Mouse (Mus musculus) regulatory T cell (primary cell): ENCODE results near the gene Tmem202.

Experiments
- in situ Hi-C: fragments of 300-600 bp; cut with MboI, MseI; formaldehyde crosslinking; loops from one replicate; pipeline ENCODE4 v1.15.1; 2025; ENCODE audit warnings: high pct_unique_total_duplicates

Tmem202 gene

DNA sequence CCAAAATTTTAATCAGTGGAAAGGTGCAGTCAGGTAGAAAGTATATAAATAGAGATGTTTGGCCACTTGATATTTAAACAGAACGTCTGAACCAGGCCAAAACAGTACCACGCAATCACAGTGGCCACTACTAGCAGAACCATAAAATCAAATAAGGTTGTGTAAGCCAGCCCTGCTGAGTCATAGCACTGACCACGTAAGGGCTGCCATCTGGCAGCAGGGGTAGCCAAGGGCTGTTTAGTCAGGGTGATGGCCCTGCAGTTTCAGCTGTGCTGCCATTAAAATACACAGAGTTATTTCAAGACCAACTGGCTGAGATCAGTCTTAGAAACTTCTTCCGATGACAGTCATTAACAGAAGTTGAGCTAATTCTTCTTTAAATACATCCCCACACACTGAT lies 5.8 kb downstream of the Tmem202 start:
- in situ Hi-C loops: no loop called here

DNA sequence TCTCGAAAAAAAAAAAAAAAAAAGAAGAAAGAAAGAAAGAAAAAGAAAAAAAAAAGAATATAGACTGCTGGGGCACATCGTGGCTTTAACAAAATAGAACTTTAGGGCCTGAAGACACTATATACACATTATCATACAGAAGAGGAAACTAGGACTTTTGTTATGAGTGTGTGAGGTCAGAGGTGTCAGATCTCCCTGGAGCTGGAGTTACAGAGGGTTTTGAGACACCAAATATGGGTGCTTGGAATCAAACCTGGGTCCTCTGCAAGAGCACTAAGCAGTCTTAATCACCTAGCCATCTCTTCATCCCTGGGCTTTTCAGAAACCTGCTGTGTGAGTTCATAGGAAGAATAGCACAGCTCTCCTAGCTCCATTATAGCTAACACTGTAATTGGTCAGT lies 6.2 kb downstream of the Tmem202 start:
- in situ Hi-C loops: no loop called here

- in situ Hi-C loops: no loop called here
These were observed 8.0 kb downstream of the Tmem202 start for GRCm38 (mm10) chr9:59531645-59532044.

DNA sequence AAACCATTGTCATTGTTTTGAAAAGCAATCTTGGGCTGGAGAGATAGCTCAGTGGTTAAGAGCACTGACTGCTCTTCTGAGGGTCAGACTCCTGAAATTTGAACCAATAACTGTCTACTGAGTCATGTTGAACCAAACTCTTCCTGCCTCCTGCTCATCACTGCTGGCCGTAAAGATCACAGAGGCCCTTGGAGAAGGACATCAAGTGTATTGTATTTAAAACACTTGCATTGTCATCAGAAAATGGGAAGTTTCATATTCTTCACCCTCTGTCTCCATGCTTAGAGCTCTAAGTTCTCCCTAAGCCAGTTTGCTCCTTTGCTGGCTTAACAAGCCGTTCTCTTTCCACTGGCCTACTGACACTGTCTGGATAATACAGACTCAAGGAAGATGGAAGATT lies 11.4 kb downstream of the Tmem202 start:
- in situ Hi-C loops: no loop called here

- in situ Hi-C loops: no loop called here
These were observed 12.1 kb downstream of the Tmem202 start for GRCm38 (mm10) chr9:59527580-59527979.

DNA sequence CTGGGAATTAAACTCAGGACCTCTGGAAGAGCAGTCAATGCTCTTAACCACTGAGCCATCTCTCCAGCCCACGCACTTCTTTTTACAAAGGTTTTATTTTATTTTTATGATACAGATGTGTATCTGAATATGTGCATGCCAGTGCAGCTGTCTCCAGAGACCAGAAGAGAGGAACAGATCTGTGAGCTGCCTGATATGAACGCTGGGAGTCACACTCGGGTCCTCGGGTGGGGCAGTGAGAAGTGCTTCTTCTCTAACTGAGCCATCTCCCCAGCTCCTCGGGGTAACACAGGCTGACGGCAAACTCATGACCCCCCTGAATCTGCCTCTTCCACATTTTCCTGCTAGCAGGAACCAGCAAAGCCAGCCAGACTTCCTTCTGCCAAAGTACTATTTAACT lies 12.9 kb downstream of the Tmem202 start:
- in situ Hi-C loops: no loop called here

DNA sequence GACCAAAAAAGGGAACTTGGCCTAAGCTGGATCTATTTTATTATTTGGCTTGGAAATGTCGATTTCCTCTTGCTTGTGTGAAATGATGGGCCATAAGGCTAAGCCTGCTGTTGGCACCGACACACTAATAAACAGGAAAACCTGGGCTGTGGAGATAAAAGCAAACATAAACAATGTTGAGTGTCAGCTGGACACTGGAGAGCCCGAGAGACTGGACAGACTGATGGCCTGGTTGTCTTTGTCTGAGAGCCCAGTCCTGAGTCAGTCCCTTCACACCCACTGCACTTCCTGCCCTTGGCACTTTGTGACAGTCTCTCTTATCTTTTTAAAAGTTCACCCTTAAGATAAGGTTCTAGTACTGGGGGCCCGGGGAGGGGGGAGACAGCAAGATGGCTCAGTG lies 16.7 kb downstream of the Tmem202 start:
- in situ Hi-C loops: no loop called here

DNA sequence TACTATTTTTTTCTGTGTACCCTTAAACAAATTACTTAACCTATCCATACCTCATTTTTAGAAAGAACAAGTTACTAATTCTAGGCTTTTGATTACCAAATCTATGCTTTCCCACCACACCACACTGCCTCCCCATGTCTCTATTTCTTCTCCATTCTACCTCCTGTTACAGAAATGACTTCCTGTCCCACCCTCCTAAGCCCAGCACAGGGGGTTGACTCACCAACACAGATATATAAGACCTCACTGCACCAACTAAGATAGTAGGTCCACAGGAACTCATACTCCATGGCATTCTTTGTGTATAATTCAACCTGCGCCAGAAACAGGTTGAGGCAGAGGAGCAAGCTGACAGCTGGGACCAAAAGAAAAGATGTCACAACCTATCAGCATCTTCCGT lies 20.3 kb downstream of the Tmem202 start:
- in situ Hi-C loops: no loop called here

DNA sequence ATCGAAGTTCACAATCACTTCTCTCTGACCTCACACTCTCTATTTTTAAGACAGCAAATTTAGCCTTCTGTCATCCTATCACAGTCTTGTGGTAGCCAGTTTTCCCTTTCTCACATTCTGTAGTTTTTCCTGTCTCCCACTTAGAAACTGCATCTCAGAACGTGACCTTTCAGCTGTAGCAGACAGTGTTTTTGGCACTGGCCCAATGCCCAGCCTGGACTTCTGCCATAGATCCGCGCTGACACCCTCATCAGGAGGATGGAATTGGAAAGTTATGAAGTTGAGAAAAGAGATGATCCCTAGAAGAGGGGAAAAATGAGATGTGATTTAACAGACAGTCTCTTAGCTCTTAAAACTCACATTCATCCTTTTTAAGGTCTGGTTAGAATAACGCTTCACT lies 20.7 kb downstream of the Tmem202 start:
- in situ Hi-C loops: no loop called here

GRCm38 (mm10) chr9:59517127-59517526 lies 22.5 kb downstream of the Tmem202 start:
- in situ Hi-C loops: no loop called here

DNA sequence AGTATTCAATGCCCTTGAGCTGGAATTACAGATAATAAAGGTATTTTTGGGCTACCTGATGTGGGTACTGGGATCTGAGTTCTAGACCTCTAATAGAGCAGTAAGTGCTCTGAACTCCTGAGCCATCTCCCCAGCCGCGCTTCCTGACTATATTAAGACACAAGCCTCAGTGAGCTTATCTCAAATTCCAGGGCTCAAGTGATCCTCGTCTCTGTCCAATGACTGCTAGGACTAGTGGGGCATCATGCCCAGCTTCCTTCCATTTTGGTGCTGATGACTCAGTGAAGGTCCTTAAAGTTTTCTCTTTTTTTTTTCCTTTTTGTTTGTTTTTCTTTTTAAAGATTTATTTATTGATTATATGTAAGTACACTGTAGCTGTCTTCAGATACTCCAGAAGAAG lies 24.6 kb downstream of the Tmem202 start:
- in situ Hi-C loops: no loop called here

GRCm38 (mm10) chr9:59512381-59512780 lies 27.3 kb downstream of the Tmem202 start:
- in situ Hi-C loops: no loop called here

DNA sequence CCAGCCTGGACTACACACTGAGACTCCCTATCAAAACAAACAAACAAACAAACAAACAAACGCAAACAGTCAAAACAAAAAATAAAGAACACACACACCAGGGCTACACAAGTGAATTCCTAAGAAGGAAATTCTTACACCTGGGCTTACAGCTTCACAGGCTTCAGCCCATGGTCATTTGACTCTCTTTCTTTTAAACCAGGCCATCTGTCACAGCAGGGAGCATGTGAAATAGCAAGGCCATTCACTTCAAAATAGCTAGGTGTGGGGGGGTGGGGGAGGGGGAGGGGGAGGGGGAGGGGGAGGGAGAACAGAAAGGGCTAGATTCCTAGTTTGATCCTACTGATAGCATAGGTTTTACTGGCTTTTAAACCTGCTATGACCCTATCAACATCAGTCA lies 31.5 kb downstream of the Tmem202 start:
- in situ Hi-C loops: no loop called here

- in situ Hi-C loops: loop anchor here (5.0 kb wide), 1 partner anchor 170 kb away; the partner anchor contains the start of gene Pkm
These were observed 52.3 kb downstream of the Tmem202 start for GRCm38 (mm10) chr9:59487331-59487730.

DNA sequence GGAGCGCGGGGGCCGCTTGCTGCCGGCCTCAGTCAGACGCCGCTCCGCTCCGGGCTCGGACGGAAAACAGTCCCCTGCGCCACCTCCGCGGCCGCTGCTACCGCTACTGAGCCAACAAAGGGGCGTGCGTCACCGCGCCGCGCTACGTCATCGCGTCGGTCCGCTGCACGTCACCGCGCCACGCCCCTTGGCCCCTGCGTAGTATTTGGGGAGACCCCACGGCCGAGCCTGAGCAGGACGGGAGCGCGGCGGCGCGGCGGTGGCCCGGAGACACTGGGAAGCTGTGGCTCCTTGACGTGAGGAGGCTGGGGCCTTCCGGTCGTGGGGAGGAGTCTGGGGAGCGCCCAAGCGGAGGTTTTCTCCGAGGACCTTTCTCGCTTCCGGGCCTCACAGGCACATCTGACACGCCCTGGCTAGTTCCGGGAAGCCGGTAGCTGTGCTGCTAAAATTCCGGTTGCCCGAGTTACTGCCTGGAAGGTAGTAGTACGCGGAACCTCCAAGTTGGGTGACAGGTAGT lies 53.0 kb downstream of the Tmem202 start, which contains the start of gene Arih1:
Gene Arih1, minus strand, starts transcription at position 70 of the 517 bp plus-strand sequence.
- in situ Hi-C loops: loop anchor here (5.0 kb wide), 1 partner anchor 171 kb away; the partner anchor contains the start of gene Pkm

DNA sequence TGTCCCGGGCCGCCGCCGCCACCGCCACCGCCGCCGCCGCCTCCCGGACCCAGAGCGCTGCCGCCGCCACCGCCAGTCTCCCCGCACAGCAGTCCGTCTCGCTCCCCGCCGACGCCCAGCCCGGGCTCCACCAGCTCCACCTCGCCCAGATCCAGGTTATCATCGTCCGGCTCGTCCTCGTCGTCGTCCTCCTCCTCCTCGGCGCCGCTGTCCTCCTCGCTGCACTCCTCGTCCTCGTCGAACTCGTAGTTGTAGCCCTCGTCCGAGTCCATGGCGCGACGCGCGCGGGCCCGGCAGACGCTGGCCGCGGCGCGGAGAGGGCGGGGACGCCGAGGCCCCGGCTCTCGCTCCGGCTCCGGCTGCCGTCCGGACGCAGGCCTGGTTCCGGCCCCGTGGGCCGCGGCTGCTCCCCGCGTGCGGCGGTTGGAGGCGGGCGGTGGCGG lies 53.5 kb downstream of the Tmem202 start:
- in situ Hi-C loops: loop anchor here (5.0 kb wide), 1 partner anchor 171 kb away; the partner anchor contains the start of gene Pkm

DNA sequence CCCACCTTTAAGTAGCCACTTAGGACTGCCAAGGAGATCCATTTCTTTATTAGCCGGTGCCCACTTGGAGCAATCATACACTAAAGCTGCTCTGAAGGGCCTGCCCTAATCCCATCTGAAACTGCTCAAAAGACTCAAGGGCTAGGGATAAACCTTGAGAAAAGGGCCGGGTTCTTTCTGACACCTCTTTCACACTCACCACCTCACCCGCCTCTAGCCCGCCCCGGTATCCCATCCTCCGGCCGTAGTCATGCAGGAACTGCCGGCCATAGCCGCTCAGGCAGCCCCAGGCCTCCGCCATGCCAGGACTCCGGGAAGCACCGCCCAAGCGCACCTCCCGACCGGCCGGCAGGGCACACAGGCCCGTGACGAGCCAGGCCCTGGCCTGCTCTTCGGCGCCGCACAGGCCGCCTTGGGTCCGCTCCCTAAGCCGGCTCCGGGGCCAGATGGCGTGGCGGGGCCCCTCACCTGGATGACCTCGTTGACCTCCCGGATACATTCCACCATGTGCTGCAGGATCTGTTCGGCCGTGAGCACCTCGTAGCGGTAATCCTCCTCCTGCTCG lies 54.1 kb downstream of the Tmem202 start:
- in situ Hi-C loops: loop anchor here (5.0 kb wide), 1 partner anchor 172 kb away; the partner anchor contains the start of gene Pkm

GRCm38 (mm10) chr9:59484760-59485159 lies 54.9 kb downstream of the Tmem202 start:
- in situ Hi-C loops: loop anchor here (5.0 kb wide), 1 partner anchor 173 kb away; the partner anchor contains the start of gene Pkm

DNA sequence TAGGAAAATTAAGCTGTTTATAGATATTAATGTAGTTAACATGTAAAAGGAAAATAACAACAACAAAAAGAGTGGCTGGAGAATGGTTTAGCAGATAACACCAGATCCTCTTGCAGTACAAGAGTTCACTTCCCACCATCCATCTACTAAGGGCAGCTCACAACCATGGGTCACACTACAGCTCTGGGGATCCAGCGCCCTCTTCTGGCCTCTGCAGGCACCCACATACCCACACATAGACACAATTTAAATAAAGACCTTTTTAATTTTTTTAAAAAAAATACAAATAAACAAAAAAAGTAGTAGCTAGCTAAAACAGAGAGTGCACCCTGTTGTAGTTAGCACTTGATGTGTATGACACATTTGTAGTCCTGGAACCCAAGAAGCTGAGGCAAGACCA lies 57.2 kb downstream of the Tmem202 start:
- in situ Hi-C loops: no loop called here

DNA sequence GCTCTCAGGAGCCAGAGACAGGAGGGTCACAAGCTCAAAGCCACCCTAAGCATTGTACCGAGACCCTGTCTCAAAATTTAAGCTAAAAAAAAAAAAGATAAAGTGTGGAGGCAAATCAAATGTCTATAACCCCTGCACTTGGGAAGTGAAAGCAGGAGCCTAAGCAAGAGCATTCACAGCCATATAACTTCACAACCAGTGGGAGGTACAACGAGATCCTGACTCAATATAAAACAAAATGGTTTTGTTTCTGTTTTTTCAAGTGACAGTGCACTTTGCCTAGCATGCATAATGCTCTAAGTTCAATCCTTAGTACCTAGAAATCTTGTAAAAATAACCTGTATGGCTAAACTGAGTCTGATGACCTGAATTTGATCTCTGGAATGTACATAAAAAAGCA lies 63.0 kb downstream of the Tmem202 start:
- in situ Hi-C loops: loop anchor here (10.0 kb wide), 1 partner anchor 182 kb away; the partner anchor contains the start of gene Adpgk

DNA sequence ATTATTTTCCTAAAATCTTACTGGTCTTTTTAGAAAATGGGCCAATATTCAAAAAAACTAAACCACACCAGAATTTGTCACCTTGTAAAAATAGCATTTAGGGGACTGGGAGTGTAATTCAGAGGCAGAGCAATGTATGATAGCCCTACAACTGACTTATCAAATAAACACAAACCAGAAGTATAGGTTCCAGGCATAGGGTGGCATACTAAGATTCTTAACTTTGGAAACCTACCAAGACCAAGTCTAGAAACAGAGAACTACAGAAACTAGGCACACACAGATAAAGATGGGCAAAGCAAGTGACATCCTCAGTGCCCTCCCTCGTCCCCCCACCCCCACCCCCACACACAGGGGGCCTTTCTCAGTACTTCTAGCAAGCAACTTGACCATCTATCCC lies 64.8 kb downstream of the Tmem202 start:
- in situ Hi-C loops: loop anchor here (10.0 kb wide), 1 partner anchor 180 kb away; the partner anchor contains the start of gene Adpgk

DNA sequence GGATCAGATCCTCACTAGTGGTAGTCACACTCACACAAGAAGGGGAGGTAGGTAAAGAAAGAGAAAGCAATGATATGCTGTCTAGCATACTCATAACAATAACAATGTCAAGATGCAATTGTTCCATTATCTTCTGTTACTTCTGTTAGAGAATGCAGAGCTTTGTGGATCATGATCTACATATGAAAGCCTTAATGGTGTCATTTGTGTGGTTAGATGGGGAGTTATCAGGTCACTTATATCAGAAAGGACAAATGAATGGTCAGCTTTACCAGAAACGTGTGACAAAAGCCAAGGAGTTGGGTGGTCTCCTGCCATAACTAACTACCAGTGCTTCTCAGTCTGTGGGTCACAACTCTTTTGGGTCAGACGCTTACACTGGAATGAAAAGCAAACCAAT lies 66.5 kb downstream of the Tmem202 start:
- in situ Hi-C loops: loop anchor here (10.0 kb wide), 1 partner anchor 178 kb away; the partner anchor contains the start of gene Adpgk

GRCm38 (mm10) chr9:59469446-59469845 lies 70.2 kb downstream of the Tmem202 start:
- in situ Hi-C loops: no loop called here
